Mouse (Mus musculus): Measurements from ENCODE around the gene Kbtbd13.

- TF ChIP-seq TAL1 (IDR thresholded peaks at IDR 0.05; ENCODE audit: low read length): no peak
- TF ChIP-seq GATA1 (IDR thresholded peaks at IDR 0.05; ENCODE audit: low read length): no peak
These were observed 34.5 kb downstream of the Kbtbd13 start for GRCm38 (mm10) chr9:65356971-65357370.
